Mouse (Mus musculus) thymus, postnatal 10 days (tissue): ENCODE results near the gene Ltbp1.

Experiments
- DNase-seq, 2 experiments: peaks; one replicate each; pipeline ENCODE4 v3.0.0; 2021; ENCODE audit warnings: low spot score in 2 of 2

The Ltbp1 gene

GRCm38 (mm10) chr17:75238655-75239054, 233.3 kb downstream of the Ltbp1 start:
- no peak for DNase-seq

GRCm38 (mm10) chr17:75239545-75239944, 234.2 kb downstream of the Ltbp1 start:
- DNase-seq: no peak

GRCm38 (mm10) chr17:75242086-75242485, 236.7 kb downstream of the Ltbp1 start:
- DNase-seq: no peak

GRCm38 (mm10) chr17:75243221-75243620, 237.9 kb downstream of the Ltbp1 start:
- no peak for DNase-seq

GRCm38 (mm10) chr17:75244148-75244547, 238.8 kb downstream of the Ltbp1 start:
- no peak for DNase-seq

GRCm38 (mm10) chr17:75245085-75245484, 239.7 kb downstream of the Ltbp1 start:
- no peak for DNase-seq

GRCm38 (mm10) chr17:75248632-75249031, 243.3 kb downstream of the Ltbp1 start:
- no peak for DNase-seq

- no peak for DNase-seq
Measured at GRCm38 (mm10) chr17:75250571-75250970, 245.2 kb downstream of the Ltbp1 start.

- no peak for DNase-seq
Measured at GRCm38 (mm10) chr17:75251094-75251493, 245.7 kb downstream of the Ltbp1 start.

GRCm38 (mm10) chr17:75252540-75252939, 247.2 kb downstream of the Ltbp1 start:
- no peak for DNase-seq

- DNase-seq: no peak
Measured at GRCm38 (mm10) chr17:75254909-75255308, 249.5 kb downstream of the Ltbp1 start.

- no peak for DNase-seq
Measured at GRCm38 (mm10) chr17:75255967-75256366, 250.6 kb downstream of the Ltbp1 start.

GRCm38 (mm10) chr17:75258427-75258826, 253.1 kb downstream of the Ltbp1 start:
- DNase-seq: no peak

GRCm38 (mm10) chr17:75263336-75263990, 258.1 kb downstream of the Ltbp1 start:
- DNase-seq: no peak

GRCm38 (mm10) chr17:75268506-75268905, 263.1 kb downstream of the Ltbp1 start:
- DNase-seq: no peak

- DNase-seq: no peak
Measured at GRCm38 (mm10) chr17:75272446-75272845, 267.1 kb downstream of the Ltbp1 start.

- DNase-seq: no peak
Measured at GRCm38 (mm10) chr17:75273272-75273671, 267.9 kb downstream of the Ltbp1 start.

GRCm38 (mm10) chr17:75275302-75275701, 269.9 kb downstream of the Ltbp1 start:
- no peak for DNase-seq

- DNase-seq: no peak
Measured at GRCm38 (mm10) chr17:75278106-75278505, 272.7 kb downstream of the Ltbp1 start.

GRCm38 (mm10) chr17:75278561-75278960, 273.2 kb downstream of the Ltbp1 start:
- DNase-seq: no peak

- DNase-seq: no peak
Measured at GRCm38 (mm10) chr17:75281345-75281744, 276.0 kb downstream of the Ltbp1 start.

GRCm38 (mm10) chr17:75284876-75285708, 279.7 kb downstream of the Ltbp1 start:
- no peak for DNase-seq

GRCm38 (mm10) chr17:75292986-75293385, 287.6 kb downstream of the Ltbp1 start:
- no peak for DNase-seq
